Mouse (Mus musculus) right cerebral cortex, postnatal 10 days (tissue): ENCODE measurements around the gene Ttc39a.
A peak's percentile ranks its signal among the peaks of the same experiment; 100 is the strongest.

Experiments used
- DNase-seq, 2 experiments: peaks; one replicate each; pipeline ENCODE4 v3.0.0; 2021; ENCODE audit warnings: low spot score in 2 of 2

The Ttc39a gene

DNA sequence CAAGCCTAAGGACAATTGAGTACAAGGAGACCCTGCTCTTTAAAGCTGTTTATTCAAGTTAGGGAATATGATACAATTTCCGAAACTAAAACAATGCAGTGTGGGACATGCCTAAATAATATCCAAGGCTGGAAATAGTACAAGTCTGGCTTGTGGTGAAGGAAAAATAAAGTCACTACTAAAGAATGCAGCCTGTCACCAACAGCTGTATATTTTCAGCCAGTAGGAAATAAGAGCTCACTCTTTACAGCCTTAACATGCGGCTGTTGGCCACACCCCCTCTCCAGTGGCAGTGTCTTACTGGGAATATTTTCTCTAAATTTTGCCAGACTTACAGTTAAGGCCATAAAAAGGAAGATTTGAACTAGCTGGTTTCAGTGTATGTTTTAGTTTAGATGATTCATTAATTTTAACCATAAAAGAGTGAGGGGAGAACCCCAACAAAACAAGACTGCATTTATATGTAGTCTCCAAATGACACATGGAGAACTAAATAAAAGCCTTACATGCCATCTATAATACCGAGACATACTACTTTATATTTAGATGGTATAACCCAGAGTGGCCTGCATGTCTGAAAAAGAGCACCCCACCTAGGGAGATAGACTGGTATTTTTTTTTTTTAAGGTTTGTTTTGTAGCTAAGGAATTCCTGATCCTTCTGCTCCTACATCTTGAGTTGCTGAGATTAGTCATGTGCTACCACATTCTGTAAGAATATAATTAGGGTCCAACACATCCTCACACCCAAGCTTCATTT, 54.2 kb downstream of the Ttc39a start:
- DNase-seq = no peak

DNA sequence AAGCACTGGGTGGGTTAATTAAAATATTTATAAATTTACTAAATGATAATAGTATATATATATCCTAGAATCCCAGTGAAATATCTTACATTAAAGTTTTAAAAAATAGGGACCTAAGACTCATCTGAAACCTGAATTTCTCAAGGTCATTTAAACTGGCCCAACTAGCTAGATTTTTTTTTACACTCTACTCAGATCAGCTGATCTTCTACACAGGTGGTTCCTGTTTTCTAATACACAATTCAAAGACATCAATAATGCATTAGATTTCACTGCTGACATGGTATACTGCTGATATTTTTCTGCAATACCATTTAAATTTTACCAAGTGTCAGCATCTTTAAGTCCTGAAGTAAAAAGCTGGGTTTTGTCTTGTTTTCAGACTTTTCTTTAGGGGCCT, 57.5 kb downstream of the Ttc39a start:
- no peak for DNase-seq

DNA sequence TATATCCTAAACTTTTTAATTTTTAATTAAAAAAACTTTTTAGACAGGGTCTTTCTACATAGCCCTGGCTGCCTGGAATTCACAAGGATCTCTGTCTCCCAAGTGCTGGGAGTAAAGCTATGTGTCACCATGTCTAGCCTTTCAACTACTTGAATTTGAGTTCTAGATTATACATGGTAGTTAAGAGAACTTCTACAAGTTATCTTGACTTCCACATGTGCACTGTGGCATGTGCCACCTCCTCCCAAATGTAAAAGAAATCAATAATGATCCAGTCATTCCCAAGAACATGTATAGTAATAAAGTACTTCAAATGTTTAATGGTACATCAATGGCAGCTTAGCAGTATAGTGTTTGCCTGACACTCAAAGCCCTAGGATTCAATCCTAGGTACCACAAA, 61.3 kb downstream of the Ttc39a start:
- DNase-seq = no peak

DNA sequence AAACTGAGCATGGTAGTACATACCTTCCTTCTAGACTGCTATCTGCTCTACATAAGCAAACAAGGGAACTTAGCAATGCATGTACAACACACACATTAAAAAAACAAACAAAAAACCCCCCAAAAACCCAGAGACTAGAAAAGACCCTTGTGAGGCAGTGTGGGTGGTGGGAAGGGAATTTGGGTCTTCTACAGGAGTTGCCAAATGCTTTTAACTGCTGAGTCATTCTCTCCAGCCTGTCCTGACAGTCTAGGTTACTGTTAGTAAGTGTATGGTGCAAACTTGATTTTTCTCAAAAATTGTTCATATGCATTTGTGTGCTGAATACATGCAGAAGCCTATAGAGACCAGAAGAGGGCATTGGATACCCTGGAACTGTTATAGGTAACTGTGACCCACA, 65.2 kb downstream of the Ttc39a start:
- no peak for DNase-seq

DNA sequence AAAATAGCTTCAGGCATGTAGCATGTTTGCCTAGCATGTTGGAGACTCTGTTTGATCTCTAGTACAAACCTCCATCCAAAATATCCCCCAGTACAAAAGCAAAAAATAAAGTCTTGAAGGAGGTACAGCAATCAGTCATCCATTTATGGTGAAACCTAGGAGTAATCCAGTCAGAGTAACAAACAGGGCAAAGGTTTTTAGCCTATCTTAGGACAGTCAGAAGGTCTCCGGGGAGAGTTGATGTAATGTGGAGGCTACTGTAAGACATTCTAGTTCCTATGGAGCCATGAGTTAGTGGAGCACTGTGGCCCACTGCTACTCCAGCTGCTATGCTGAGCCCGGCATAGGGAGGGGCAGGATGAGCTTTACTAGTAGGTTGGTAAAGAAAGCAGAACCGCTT, 66.1 kb downstream of the Ttc39a start:
- DNase-seq = no peak

DNA sequence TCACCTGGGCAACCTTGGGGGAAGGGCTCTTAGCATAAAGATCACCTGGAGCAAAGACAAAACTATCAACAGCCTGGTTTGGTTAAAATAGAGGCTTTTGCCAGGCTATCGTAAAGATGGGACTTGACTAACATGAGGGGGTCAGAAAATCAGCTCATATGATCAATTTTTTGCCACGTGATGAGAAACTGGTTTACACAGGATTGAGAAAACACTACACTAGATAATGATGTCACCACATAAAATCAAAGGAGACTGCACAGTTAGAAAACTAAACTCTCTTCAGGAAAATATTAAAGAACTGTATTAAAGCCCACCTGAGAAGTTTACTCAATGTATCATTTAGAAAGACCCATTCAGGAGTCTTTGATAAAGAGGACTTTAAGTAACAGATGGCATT, 68.7 kb downstream of the Ttc39a start:
- DNase-seq = no peak

DNA sequence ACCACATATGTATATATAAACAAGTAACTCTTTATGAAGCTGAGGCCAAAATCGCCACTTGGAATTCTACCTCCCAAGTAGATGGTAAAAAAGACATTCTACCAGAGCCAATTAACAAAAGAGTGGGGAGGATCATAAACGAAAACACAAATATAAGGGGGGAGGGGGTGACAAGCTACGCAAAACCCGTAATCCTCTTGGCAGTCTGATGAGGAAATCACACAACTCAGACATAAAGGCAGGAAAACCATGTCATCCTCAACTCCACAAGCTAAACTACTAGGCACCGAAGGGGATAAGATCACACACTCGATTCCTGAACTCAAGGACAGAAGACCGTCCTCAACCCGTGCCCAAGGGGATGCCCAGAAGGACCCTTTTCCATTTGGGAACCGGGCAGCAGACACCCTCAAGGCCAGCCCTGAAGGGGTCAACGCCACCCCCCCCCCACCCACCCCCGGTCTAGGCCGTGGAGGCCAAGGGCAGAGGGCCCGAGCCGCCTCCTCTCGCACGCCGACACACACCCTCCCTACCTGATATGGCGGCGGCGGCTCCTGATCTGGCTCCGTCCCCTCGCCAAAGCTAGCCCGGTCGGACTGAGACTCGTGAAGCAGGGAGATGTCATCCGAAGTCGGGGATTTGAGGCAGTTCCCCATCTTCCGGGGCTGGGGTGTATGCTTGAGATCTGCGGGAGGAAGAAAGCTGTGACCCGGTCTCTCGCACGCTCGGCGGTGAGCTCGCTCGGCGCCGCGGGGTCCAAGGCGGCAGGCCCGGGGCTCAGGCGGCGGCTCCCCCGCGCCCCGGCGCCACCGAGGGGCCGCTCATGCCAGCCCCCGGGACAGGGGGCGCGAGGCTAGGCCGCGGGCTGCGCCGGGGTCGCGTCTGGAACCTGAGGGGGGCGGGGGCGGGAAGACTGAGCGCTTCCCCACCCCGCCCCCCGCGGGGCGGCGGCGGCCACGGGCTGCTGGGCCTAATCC, 69.4 kb downstream of the Ttc39a start:
- peak; percentile 46 to 50 for DNase-seq

DNA sequence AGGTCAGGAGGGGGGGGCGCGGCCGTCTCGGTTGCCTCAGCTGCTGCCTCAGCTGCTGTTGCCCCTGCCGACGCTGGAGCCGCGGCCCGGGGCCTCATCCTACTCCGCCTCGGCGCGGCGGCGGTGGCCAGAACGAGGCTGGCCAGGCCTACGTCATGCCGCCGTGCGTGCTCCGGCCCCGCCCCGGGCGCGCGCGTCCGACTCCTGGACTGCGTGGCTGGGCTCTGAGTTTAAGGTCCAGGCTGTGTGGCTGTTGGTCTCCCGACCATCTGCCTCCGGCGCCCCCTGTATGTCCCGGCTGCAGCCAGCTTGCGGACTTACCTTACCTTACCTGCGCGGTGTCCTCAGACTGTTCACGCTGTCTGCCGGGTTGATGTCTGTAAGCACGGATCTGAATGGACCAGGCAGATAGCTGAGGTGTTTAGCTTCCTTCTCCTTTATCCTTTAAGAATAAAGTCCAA, 70.2 kb downstream of the Ttc39a start:
- DNase-seq = peak; percentile 93

DNA sequence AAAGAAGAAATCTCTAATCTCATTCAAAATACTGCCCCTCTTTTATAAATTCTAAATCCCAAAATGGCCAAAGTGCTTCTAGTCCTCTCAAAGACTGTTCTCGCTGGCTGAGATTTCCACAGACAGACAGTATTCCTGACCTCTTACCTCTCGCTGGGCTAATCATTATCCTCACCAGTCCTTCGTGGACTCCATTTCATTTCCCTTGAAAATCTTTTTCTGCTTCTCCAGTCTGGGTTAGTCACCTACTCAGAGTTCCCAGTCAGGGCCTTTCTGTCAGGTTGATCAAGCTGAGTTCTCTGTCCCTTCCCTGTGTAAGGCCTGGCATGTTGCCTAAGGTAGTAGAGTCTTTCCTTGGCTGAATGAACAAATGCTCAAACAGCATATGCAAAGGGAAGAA, 71.0 kb downstream of the Ttc39a start:
- DNase-seq = no peak

DNA sequence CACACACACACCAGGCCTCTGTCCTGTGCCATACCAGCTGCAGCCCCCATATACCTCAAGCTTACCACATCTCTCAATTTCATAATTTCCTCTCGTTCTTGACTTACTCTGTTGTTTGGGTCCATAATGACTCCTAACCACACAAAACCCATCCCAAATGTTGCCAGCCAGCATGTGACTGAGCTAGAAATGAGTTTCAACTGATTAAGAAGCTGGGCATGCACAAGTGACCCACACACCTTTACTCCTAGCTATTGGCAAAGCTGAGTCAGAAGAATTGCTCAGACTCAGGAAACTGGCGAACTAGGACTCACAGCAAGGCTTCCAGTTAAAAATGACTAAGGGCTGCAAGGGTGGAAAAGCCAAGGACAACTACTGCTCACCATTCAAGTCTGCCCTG, 75.0 kb downstream of the Ttc39a start:
- DNase-seq = no peak

DNA sequence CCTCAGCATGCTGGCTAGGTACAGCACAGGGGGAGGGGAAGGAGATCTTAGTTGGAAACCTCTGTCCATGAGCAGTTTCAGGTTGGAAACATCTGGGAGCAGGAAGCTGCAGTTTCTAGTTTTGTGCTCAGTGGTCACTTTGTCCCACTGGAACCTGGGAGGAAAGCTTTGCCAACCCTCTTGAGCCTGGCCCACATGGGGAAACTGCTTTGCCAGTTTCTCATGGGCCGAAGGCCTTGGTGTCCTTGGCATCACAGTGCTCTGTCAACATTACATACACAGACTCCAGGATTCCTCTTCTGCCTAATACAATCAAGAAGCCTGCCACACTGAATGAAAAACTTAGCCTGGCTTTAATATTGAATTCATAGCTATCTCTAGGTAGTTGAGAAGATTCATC, 76.3 kb downstream of the Ttc39a start:
- no peak for DNase-seq

DNA sequence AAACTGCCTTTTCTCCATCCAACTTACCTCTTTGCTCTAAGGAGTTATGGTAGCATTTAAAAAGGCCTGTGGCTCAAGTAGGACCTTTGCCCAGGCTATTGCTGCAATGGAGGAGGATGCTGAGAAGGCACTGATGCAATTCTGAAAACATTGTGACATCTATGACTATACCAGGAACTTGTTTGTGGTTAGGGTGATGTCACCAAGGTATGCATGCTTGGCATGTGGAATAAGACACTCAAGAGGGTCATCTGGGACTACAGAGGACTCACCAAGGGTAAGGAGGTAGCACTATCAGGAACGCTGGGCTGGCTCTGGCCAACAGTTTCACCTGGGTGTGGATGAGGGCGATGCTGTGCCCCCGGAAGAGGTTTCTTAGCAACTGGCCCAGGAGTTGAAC, 78.2 kb downstream of the Ttc39a start, which contains the start of gene Rnf11:
Rnf11 (minus strand) TSS at position 108 of the 400 bp plus-strand sequence.
- DNase-seq = no peak

DNA sequence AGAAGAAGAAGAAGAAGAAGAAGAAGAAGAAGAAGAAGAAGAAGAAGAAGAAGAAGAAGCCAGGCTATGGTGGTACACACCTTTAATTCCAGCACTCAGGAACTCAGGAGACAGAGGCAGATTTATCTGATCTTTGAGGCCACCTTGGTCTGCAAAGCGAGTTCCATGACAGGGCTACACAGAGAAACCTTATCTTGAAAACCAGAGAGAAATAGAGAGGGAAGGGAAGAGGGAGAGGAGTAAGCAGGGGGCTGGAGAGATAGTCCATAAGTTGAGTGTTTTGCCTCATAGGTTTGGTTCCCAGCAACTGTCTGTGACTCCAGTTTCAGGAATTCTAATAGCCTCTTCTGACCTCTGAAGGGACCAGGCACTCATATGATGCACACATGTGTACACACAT, 82.4 kb downstream of the Ttc39a start:
- DNase-seq = no peak

DNA sequence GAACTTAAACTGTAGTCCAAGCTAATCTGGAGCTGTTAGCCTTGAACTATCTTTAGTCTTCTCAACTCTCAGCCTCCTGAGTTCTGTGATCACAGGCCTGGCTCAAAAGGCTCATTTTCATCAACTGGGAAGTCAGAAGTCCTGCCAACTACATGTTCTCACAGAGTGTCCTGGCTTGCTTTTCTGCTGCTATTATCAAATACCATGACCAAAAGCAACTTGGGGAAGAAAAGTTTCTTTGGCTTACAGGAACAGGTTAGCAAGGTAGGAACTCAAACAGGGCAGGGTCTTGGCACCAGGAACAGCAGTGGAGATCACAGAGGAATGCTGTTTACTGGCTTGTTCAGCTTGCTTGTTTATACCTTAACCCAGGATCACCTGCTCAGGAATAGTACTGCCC, 87.2 kb downstream of the Ttc39a start:
- DNase-seq = no peak
